Mouse (Mus musculus) erythroblast, embryonic 14.5 days (primary cell): ENCODE data around the gene Ifrd2.

Source experiments
- GATA1 ChIP-seq: IDR thresholded peaks from 2 replicates; pipeline ENCODE4 v1.6.1; 2012; ENCODE audit warnings: low read length, inconsistent platforms, mixed read lengths
- TAL1 ChIP-seq: IDR thresholded peaks from 3 replicates; pipeline ENCODE4 v1.6.1; 2012; ENCODE audit warnings: low read length, inconsistent platforms, mixed read lengths

DNA sequence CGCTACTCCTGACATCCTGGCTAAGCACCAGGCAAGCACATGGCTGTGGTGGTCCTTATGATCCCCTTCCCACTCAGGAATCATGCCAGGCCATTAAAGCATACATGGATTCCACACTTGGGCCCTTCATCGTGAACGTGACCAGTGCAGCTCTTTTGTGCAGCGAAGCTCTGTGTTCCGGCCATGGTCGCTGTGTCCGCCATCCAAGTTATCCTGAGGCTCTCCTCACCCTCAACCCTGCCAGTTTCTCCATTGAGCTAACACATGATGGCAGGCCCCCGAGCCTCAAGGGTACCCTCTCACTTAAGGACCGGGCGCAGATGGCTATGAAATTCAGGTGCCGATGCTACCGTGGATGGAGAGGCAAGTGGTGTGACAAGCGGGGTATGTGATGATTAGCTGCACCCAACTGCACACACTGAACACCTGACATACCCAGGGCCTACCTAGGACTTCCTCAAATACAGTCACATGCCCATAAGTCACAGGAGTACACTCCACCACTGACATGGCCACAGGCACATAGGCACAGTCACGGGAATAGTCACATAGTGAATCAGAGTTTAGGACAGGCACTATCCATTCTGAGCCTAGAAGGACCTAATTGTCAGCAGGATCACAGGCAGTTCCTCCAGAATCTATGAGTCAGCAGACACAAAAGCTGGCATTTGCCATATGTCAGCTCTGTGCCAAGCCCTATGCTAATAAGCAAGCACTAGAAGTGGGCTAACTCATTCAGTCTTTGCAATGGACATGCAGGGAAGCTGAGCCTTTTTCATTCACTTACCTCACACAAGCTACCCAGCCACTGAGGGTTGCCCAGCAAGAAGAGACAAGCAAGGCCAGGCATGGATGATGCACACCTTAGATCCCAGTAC lies 8.2 kb upstream of the Ifrd2 start:
- TF ChIP-seq TAL1 = no peak
- no peak for TF ChIP-seq GATA1
